Mouse (Mus musculus): ENCODE results near the gene Ttc1. TPM values are rescaled to one million over a fixed set of nuclear protein-coding genes. Genes with fewer than 3 reads are reported as not detected.

The Ttc1 gene
- polyA plus RNA-seq, 1 experiment from 2014 or later, result 70.1 TPM

DNA sequence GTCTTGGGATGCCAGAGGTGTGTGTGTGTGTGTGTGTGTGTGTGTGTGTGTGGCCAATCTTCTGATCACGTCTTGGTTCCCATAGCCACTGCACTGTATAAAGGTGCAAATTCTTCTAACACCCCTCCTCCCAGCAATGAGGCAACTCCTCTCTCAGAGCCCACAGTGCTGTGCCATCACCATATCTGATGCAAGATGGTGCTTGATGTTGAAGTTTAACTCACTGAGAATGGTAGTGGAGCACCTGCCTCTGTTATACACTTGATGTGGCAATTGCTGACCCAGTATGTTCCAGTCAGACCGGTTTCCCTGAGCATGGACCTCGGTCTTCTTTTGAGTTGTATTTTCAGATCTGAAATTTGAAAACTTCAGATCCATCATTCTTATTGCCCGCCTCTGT lies 22.3 kb upstream of the Ttc1 start:
- no peaks in the 10 kb centered on the region for H3K36me3 ChIP-seq (ENCODE audit: control insufficient read depth, insufficient read depth, low read length)
- 0 out of 2 replicates have a peak, but pooled peaks cover 3% of the 10 kb centered on the region for H3K4me1 ChIP-seq (ENCODE audit: control insufficient read depth, insufficient read depth, low read depth, low read length)
- H3K27me3 ChIP-seq (replicated peaks; ENCODE audit: control insufficient read depth, insufficient read depth, low read length), result no peaks in the 10 kb centered on the region; the same call in 1 of the 2 replicates
- no peak overlapping the region for H3K9ac ChIP-seq (ENCODE audit: low read depth, low read length)
- no peaks in the 10 kb centered on the region for H3K9me3 ChIP-seq (ENCODE audit: control insufficient read depth, low read length)
- H3K4me3 ChIP-seq (ENCODE audit: low read length), result no peak overlapping the region
- 92% methylated on average over 4 of the region's 4 CpGs for WGBS
- H3K27ac ChIP-seq (ENCODE audit: low read depth, low read length), result no peak overlapping the region
- no peak overlapping the region for H3K4me2 ChIP-seq (ENCODE audit: low read length)
- ATAC-seq, result no peak

- WGBS, result 74% methylated on average over 11 of the region's 11 CpGs
- H3K36me3 ChIP-seq (ENCODE audit: control insufficient read depth, insufficient read depth, low read length), result no peaks in the 10 kb centered on the region
- H3K27me3 ChIP-seq (replicated peaks; ENCODE audit: control insufficient read depth, insufficient read depth, low read length), result no peaks in the 10 kb centered on the region
- 0 out of 2 replicates have a peak, but pooled peaks cover 3% of the 10 kb centered on the region for H3K4me1 ChIP-seq (ENCODE audit: control insufficient read depth, insufficient read depth, low read depth, low read length)
- H3K27ac ChIP-seq (ENCODE audit: low read depth, low read length), result no peak overlapping the region
- no peaks in the 10 kb centered on the region for H3K9me3 ChIP-seq (ENCODE audit: control insufficient read depth, low read length)
- no peak for ATAC-seq
- no peak overlapping the region for H3K4me3 ChIP-seq (ENCODE audit: low read length)
- H3K9ac ChIP-seq (ENCODE audit: low read depth, low read length), result no peak overlapping the region
- peak overlapping the region; percentile 81 for H3K4me2 ChIP-seq (ENCODE audit: low read length)
Observed at GRCm38 (mm10) chr11:43767749-43768148, 19.9 kb upstream of the Ttc1 start.

DNA sequence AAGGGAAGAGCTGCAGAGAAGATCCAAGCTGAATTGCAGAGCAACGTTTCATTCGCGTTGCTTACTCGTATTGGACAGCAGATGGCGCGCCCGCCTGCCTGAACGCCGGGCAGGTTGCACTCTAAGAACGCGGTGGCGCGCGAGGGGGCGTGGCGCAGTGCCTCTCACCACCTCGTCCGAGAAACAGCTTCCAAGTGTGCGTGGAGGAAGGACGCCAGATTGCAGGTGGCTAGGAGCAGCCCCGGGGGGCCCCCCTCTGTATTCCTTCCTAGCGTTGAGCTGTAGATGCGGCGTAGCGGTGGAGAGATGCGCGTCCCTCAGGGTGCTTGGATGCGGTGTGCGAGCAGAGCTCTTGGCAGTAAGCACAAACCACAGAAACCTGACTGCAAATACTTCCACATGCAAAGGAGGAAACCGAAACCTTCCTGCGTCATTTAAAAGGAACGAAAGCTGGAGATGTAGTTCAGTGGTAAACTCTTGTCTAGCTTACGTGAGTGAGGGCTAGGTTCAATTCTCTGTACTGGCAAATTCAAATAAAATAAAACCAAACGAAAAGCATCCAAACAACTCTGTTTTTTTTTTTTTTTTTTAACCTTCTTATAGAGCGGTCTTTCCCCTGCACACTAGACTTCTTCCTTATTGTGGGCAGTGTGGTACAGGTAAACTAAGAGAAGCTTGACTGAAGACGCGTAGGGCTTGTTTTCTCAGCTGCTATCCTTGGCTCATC lies 19.3 kb upstream of the Ttc1 start:
- peak overlapping the region; percentile 73 for H3K9ac ChIP-seq (ENCODE audit: low read depth, low read length)
- peak overlapping the region; percentile 34; the same call in 1 of the 2 replicates for H3K27ac ChIP-seq (ENCODE audit: low read depth, low read length)
- H3K36me3 ChIP-seq (ENCODE audit: control insufficient read depth, insufficient read depth, low read length), result no peaks in the 10 kb centered on the region
- no peaks in the 10 kb centered on the region for H3K27me3 ChIP-seq (replicated peaks; ENCODE audit: control insufficient read depth, insufficient read depth, low read length)
- 0 out of 2 replicates have a peak, but pooled peaks cover 3% of the 10 kb centered on the region for H3K4me1 ChIP-seq (ENCODE audit: control insufficient read depth, insufficient read depth, low read depth, low read length)
- WGBS, result 6% methylated on average over 37 of the region's 37 CpGs
- H3K9me3 ChIP-seq (ENCODE audit: control insufficient read depth, low read length), result no peaks in the 10 kb centered on the region
- H3K4me3 ChIP-seq (ENCODE audit: low read length), result peak overlapping the region; percentile 61
- peak; percentile 97 for ATAC-seq
- peak overlapping the region; percentile 81 for H3K4me2 ChIP-seq (ENCODE audit: low read length)

GRCm38 (mm10) chr11:43758436-43758835 lies 10.6 kb upstream of the Ttc1 start:
- Histone ChIP-seq H3K36me3 (ENCODE audit: control insufficient read depth, insufficient read depth, low read length) (no peaks in the 10 kb centered on the region), H3K4me2 (ENCODE audit: low read length) (no peak overlapping the region), H3K27me3 (replicated peaks; ENCODE audit: control insufficient read depth, insufficient read depth, low read length) (no peaks in the 10 kb centered on the region), H3K9ac (ENCODE audit: low read depth, low read length) (no peak overlapping the region), H3K9me3 (ENCODE audit: control insufficient read depth, low read length) (no peaks in the 10 kb centered on the region), H3K27ac (ENCODE audit: low read depth, low read length) (no peak overlapping the region), H3K4me1 (ENCODE audit: control insufficient read depth, insufficient read depth, low read depth, low read length) (no peaks in the 10 kb centered on the region), H3K4me3 (ENCODE audit: low read length) (no peak overlapping the region)
- WGBS, result 65% methylated on average over 2 of the region's 2 CpGs
- no peak for ATAC-seq

- Histone ChIP-seq H3K9ac (ENCODE audit: low read depth, low read length) (no peak overlapping the region), H3K27ac (ENCODE audit: low read depth, low read length) (no peak overlapping the region), H3K4me2 (ENCODE audit: low read length) (no peak overlapping the region), H3K36me3 (ENCODE audit: control insufficient read depth, insufficient read depth, low read length) (no peaks in the 10 kb centered on the region), H3K9me3 (ENCODE audit: control insufficient read depth, low read length) (no peaks in the 10 kb centered on the region), H3K4me3 (ENCODE audit: low read length) (no peak overlapping the region), H3K27me3 (replicated peaks; ENCODE audit: control insufficient read depth, insufficient read depth, low read length) (0 out of 2 replicates have a peak, but pooled peaks cover 2% of the 10 kb centered on the region), H3K4me1 (ENCODE audit: control insufficient read depth, insufficient read depth, low read depth, low read length) (no peaks in the 10 kb centered on the region)
- 73% methylated on average over 5 of the region's 5 CpGs for WGBS
- no peak for ATAC-seq
Observed at GRCm38 (mm10) chr11:43755411-43755810, 7.6 kb upstream of the Ttc1 start.

- 0 out of 2 replicates have a peak, but pooled peaks cover 2% of the 10 kb centered on the region for H3K27me3 ChIP-seq (replicated peaks; ENCODE audit: control insufficient read depth, insufficient read depth, low read length)
- no peak overlapping the region for H3K9ac ChIP-seq (ENCODE audit: low read depth, low read length)
- H3K4me2 ChIP-seq (ENCODE audit: low read length), result no peak overlapping the region
- H3K36me3 ChIP-seq (ENCODE audit: control insufficient read depth, insufficient read depth, low read length), result no peaks in the 10 kb centered on the region
- H3K4me1 ChIP-seq (ENCODE audit: control insufficient read depth, insufficient read depth, low read depth, low read length), result no peaks in the 10 kb centered on the region
- 83% methylated on average over 1 of the region's 1 CpGs for WGBS
- H3K27ac ChIP-seq (ENCODE audit: low read depth, low read length), result no peak overlapping the region
- H3K4me3 ChIP-seq (ENCODE audit: low read length), result no peak overlapping the region
- no peak for ATAC-seq
- no peaks in the 10 kb centered on the region for H3K9me3 ChIP-seq (ENCODE audit: control insufficient read depth, low read length)
Observed at GRCm38 (mm10) chr11:43754568-43754967, 6.8 kb upstream of the Ttc1 start.

DNA sequence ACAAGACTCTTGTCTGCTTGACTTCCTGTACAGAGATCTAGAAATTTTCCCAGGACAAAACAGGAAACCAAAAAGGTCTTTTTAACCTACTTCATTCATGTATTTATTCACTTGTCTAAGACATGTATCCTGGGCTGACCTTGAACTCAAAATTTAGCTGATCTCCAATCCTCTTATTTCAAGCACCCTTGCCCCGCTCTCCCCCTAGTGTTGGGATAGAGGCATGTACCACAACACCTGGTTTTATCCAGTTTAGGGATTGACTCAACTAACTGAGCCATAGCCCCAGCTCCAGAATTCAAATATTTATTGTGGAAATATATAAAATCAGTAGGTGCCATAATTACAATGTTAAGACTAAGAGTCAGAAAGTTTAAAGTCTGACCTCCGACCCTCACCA lies 3.7 kb upstream of the Ttc1 start:
- Histone ChIP-seq H3K4me2 (ENCODE audit: low read length) (no peak overlapping the region), H3K36me3 (ENCODE audit: control insufficient read depth, insufficient read depth, low read length) (no peaks in the 10 kb centered on the region), H3K27ac (ENCODE audit: low read depth, low read length) (no peak overlapping the region), H3K27me3 (replicated peaks; ENCODE audit: control insufficient read depth, insufficient read depth, low read length) (0 out of 2 replicates have a peak, but pooled peaks cover 2% of the 10 kb centered on the region), H3K4me3 (ENCODE audit: low read length) (no peak overlapping the region), H3K9me3 (ENCODE audit: control insufficient read depth, low read length) (no peaks in the 10 kb centered on the region), H3K9ac (ENCODE audit: low read depth, low read length) (no peak overlapping the region), H3K4me1 (ENCODE audit: control insufficient read depth, insufficient read depth, low read depth, low read length) (peaks cover 7% of the 10 kb centered on the region)
- ATAC-seq, result no peak
- WGBS, result 69% methylated on average over 2 of the region's 2 CpGs

DNA sequence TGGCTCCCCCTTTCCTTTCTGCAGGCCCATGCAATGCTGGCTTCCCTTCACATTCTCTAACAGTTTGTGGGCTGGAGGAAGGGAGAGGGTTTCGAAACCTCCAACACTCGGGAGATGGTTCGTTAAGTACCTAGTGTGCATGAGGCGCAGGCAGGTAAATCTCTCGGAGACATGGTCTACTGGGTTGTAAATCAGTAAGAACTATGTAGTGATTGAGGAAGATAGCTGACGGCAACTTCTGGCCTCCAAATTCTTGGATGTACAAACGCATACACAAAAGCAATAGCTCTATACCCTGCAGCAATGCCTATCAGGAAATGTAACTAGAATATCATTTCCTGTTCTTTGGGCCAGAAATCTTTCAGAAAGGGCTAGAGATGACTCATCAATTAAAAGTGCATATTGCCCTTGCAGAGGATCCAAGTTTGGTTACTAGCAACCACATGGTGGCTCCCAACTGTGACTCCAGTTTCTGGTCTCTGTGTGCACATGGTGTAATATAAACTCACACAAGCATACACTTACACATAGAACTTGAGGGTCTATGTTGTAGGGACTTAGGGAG lies 19.0 kb downstream of the Ttc1 start:
- 85% methylated on average over 7 of the region's 7 CpGs for WGBS
- Histone ChIP-seq H3K36me3 (ENCODE audit: control insufficient read depth, insufficient read depth, low read length) (peaks cover 15% of the 10 kb centered on the region), H3K9ac (ENCODE audit: low read depth, low read length) (no peak overlapping the region), H3K9me3 (ENCODE audit: control insufficient read depth, low read length) (no peaks in the 10 kb centered on the region), H3K4me3 (ENCODE audit: low read length) (no peak overlapping the region), H3K4me2 (ENCODE audit: low read length) (no peak overlapping the region), H3K27me3 (replicated peaks; ENCODE audit: control insufficient read depth, insufficient read depth, low read length) (no peaks in the 10 kb centered on the region), H3K27ac (ENCODE audit: low read depth, low read length) (no peak overlapping the region), H3K4me1 (ENCODE audit: control insufficient read depth, insufficient read depth, low read depth, low read length) (no peaks in the 10 kb centered on the region)
- no peak for ATAC-seq

- Histone ChIP-seq H3K27ac (ENCODE audit: low read depth, low read length) (no peak overlapping the region), H3K27me3 (replicated peaks; ENCODE audit: control insufficient read depth, insufficient read depth, low read length) (no peaks in the 10 kb centered on the region), H3K9me3 (ENCODE audit: control insufficient read depth, low read length) (no peaks in the 10 kb centered on the region), H3K4me3 (ENCODE audit: low read length) (no peak overlapping the region), H3K4me2 (ENCODE audit: low read length) (no peak overlapping the region), H3K9ac (ENCODE audit: low read depth, low read length) (no peak overlapping the region), H3K4me1 (ENCODE audit: control insufficient read depth, insufficient read depth, low read depth, low read length) (no peaks in the 10 kb centered on the region), H3K36me3 (ENCODE audit: control insufficient read depth, insufficient read depth, low read length) (peaks cover 14% of the 10 kb centered on the region)
- 84% methylated on average over 7 of the region's 7 CpGs for WGBS
- ATAC-seq, result no peak
Observed at GRCm38 (mm10) chr11:43727796-43728195, 20.0 kb downstream of the Ttc1 start.
